Mouse (Mus musculus): ENCODE data around the gene Rhof. TPM values are rescaled to one million over a fixed set of nuclear protein-coding genes. Genes with fewer than 3 reads are reported as not detected.
A peak's percentile ranks its signal among the peaks of the same experiment; 100 is the strongest.

Gene Rhof
- polyA plus RNA-seq (2015; fragmentation: Nextera tagmentation; extraction: Ambion mirVana), result 1.5 and 3.1 TPM in 2 replicates

- Histone ChIP-seq H3K4me2 (peak within 1 kb of the TSS; percentile 96), H3K36me3 (no peaks in the 10 kb centered on the region), H3K27me3 (no peaks in the 10 kb centered on the region), H3K4me3 (peak within 1 kb of the TSS; percentile 48), H3K9me3 (replicated peaks) (no peaks in the 10 kb centered on the region), H3K27ac (peak within 1 kb of the TSS; percentile 100), H3K4me1 (replicated peaks) (peaks cover 64% of the 10 kb centered on the region), H3K9ac (peak within 1 kb of the TSS; percentile 56)
- WGBS, result 1% methylated on average over 44 of the region's 44 CpGs
- ATAC-seq (replicated peaks; ENCODE audit: insufficient number of reproducible peaks, insufficient read depth, low FRiP score, low read depth), result peak; percentile 18
Observed at GRCm38 (mm10) chr5:123132308-123133071, at the start of gene Rhof. Rhof (minus strand) TSS chr5:123132692.

- 77% methylated on average over 6 of the region's 6 CpGs for WGBS
- no peak overlapping the region for H3K27ac ChIP-seq
- no peaks in the 10 kb centered on the region for H3K27me3 ChIP-seq
- no peak overlapping the region for H3K4me2 ChIP-seq
- no peaks in the 10 kb centered on the region for H3K36me3 ChIP-seq
- no peak overlapping the region for H3K9ac ChIP-seq
- no peak overlapping the region for H3K4me3 ChIP-seq
- peaks cover 7% of the 10 kb centered on the region for H3K4me1 ChIP-seq (replicated peaks)
- no peaks in the 10 kb centered on the region for H3K9me3 ChIP-seq (replicated peaks)
- no peak for ATAC-seq (replicated peaks; ENCODE audit: insufficient number of reproducible peaks, insufficient read depth, low FRiP score, low read depth)
Observed at GRCm38 (mm10) chr5:123181536-123181935, 49.0 kb upstream of the Rhof start.

- Histone ChIP-seq H3K27me3 (no peaks in the 10 kb centered on the region), H3K4me2 (no peak overlapping the region), H3K4me3 (no peak overlapping the region), H3K4me1 (replicated peaks) (no peaks in the 10 kb centered on the region), H3K9me3 (replicated peaks) (no peaks in the 10 kb centered on the region), H3K36me3 (no peaks in the 10 kb centered on the region), H3K27ac (no peak overlapping the region), H3K9ac (no peak overlapping the region)
- ATAC-seq (replicated peaks; ENCODE audit: insufficient number of reproducible peaks, insufficient read depth, low FRiP score, low read depth), result no peak
- 90% methylated on average over 15 of the region's 15 CpGs for WGBS
Observed at GRCm38 (mm10) chr5:123180390-123180789, 47.9 kb upstream of the Rhof start.

- no peaks in the 10 kb centered on the region for H3K9me3 ChIP-seq (replicated peaks)
- no peaks in the 10 kb centered on the region for H3K36me3 ChIP-seq
- no peak overlapping the region for H3K9ac ChIP-seq
- no peaks in the 10 kb centered on the region for H3K27me3 ChIP-seq
- H3K4me1 ChIP-seq (replicated peaks), result no peaks in the 10 kb centered on the region
- 81% methylated on average over 5 of the region's 5 CpGs for WGBS
- no peak for ATAC-seq (replicated peaks; ENCODE audit: insufficient number of reproducible peaks, insufficient read depth, low FRiP score, low read depth)
- H3K4me2 ChIP-seq, result no peak overlapping the region
- H3K27ac ChIP-seq, result no peak overlapping the region
- no peak overlapping the region for H3K4me3 ChIP-seq
Observed at GRCm38 (mm10) chr5:123178792-123179191, 46.3 kb upstream of the Rhof start.

- peak overlapping the region; percentile 16 for H3K4me3 ChIP-seq
- ATAC-seq (replicated peaks; ENCODE audit: insufficient number of reproducible peaks, insufficient read depth, low FRiP score, low read depth), result peak; percentile 73
- peaks cover 9% of the 10 kb centered on the region; the same call in 1 of the 2 replicates for H3K4me1 ChIP-seq (replicated peaks)
- H3K27me3 ChIP-seq, result no peaks in the 10 kb centered on the region
- H3K4me2 ChIP-seq, result peak overlapping the region; percentile 53
- WGBS, result 15% methylated on average over 22 of the region's 22 CpGs
- H3K27ac ChIP-seq, result no peak overlapping the region
- H3K9me3 ChIP-seq (replicated peaks), result no peaks in the 10 kb centered on the region
- H3K36me3 ChIP-seq, result peaks cover 1% of the 10 kb centered on the region; the same call in 1 of the 2 replicates
- no peak overlapping the region for H3K9ac ChIP-seq
Observed at GRCm38 (mm10) chr5:123171646-123172350, 39.3 kb upstream of the Rhof start.

- Histone ChIP-seq H3K27me3 (no peaks in the 10 kb centered on the region), H3K9me3 (replicated peaks) (no peaks in the 10 kb centered on the region), H3K4me1 (replicated peaks) (peaks cover 9% of the 10 kb centered on the region; the same call in 1 of the 2 replicates), H3K27ac (no peak overlapping the region), H3K4me3 (no peak overlapping the region), H3K9ac (no peak overlapping the region), H3K4me2 (no peak overlapping the region), H3K36me3 (peaks cover 15% of the 10 kb centered on the region)
- ATAC-seq (replicated peaks; ENCODE audit: insufficient number of reproducible peaks, insufficient read depth, low FRiP score, low read depth), result no peak
- WGBS, result 74% methylated on average over 9 of the region's 9 CpGs
Observed at GRCm38 (mm10) chr5:123170365-123170764, 37.9 kb upstream of the Rhof start.

- WGBS, result 83% methylated on average over 5 of the region's 5 CpGs
Observed at GRCm38 (mm10) chr5:123169284-123169683, 36.8 kb upstream of the Rhof start, which contains the start of gene Psmd9. Psmd9 (plus strand) TSS chr5:123169413.

GRCm38 (mm10) chr5:123167591-123167990 is 35.1 kb upstream of the Rhof start:
- Histone ChIP-seq H3K4me2 (no peak overlapping the region), H3K4me1 (replicated peaks) (peaks cover 9% of the 10 kb centered on the region; the same call in 1 of the 2 replicates), H3K4me3 (no peak overlapping the region), H3K36me3 (peaks cover 37% of the 10 kb centered on the region), H3K9me3 (replicated peaks) (no peaks in the 10 kb centered on the region), H3K27me3 (no peaks in the 10 kb centered on the region), H3K27ac (no peak overlapping the region), H3K9ac (no peak overlapping the region)
- ATAC-seq (replicated peaks; ENCODE audit: insufficient number of reproducible peaks, insufficient read depth, low FRiP score, low read depth), result no peak
- 74% methylated on average over 5 of the region's 5 CpGs for WGBS

More at GRCm38 (mm10) chr5:123169284-123169683, 36.8 kb upstream of the Rhof start, which contains the start of gene Psmd9:
- Histone ChIP-seq H3K9ac (no peak within 1 kb of the TSS), H3K27ac (no peak within 1 kb of the TSS), H3K4me2 (no peak within 1 kb of the TSS), H3K27me3 (no peaks in the 10 kb centered on the region), H3K36me3 (peaks cover 20% of the 10 kb centered on the region), H3K4me3 (no peak within 1 kb of the TSS), H3K9me3 (replicated peaks) (no peaks in the 10 kb centered on the region), H3K4me1 (replicated peaks) (peaks cover 9% of the 10 kb centered on the region; the same call in 1 of the 2 replicates)
- no peak for ATAC-seq (replicated peaks; ENCODE audit: insufficient number of reproducible peaks, insufficient read depth, low FRiP score, low read depth)

GRCm38 (mm10) chr5:123166437-123166836 is 33.9 kb upstream of the Rhof start:
- H3K4me2 ChIP-seq, result no peak overlapping the region
- no peak overlapping the region for H3K4me3 ChIP-seq
- ATAC-seq (replicated peaks; ENCODE audit: insufficient number of reproducible peaks, insufficient read depth, low FRiP score, low read depth), result no peak
- no peaks in the 10 kb centered on the region for H3K9me3 ChIP-seq (replicated peaks)
- peaks cover 48% of the 10 kb centered on the region for H3K36me3 ChIP-seq
- H3K4me1 ChIP-seq (replicated peaks), result peaks cover 3% of the 10 kb centered on the region; the same call in 1 of the 2 replicates
- no peaks in the 10 kb centered on the region for H3K27me3 ChIP-seq
- no peak overlapping the region for H3K9ac ChIP-seq
- no peak overlapping the region for H3K27ac ChIP-seq
- 89% methylated on average over 10 of the region's 10 CpGs for WGBS

- H3K27me3 ChIP-seq, result no peaks in the 10 kb centered on the region
- WGBS, result 70% methylated on average over 9 of the region's 9 CpGs
- H3K4me3 ChIP-seq, result no peak overlapping the region
- H3K9ac ChIP-seq, result no peak overlapping the region
- no peak overlapping the region for H3K4me2 ChIP-seq
- H3K4me1 ChIP-seq (replicated peaks), result no peaks in the 10 kb centered on the region
- H3K9me3 ChIP-seq (replicated peaks), result no peaks in the 10 kb centered on the region
- H3K27ac ChIP-seq, result no peak overlapping the region
- ATAC-seq (replicated peaks; ENCODE audit: insufficient number of reproducible peaks, insufficient read depth, low FRiP score, low read depth), result no peak
- peaks cover 83% of the 10 kb centered on the region for H3K36me3 ChIP-seq
Observed at GRCm38 (mm10) chr5:123162942-123163341, 30.4 kb upstream of the Rhof start.

GRCm38 (mm10) chr5:123160341-123160740 is 27.8 kb upstream of the Rhof start:
- peaks cover 83% of the 10 kb centered on the region for H3K36me3 ChIP-seq
- ATAC-seq (replicated peaks; ENCODE audit: insufficient number of reproducible peaks, insufficient read depth, low FRiP score, low read depth), result no peak; the same call in 1 of the 2 replicates
- no peak overlapping the region for H3K4me3 ChIP-seq
- no peak overlapping the region for H3K4me2 ChIP-seq
- WGBS, result 87% methylated on average over 14 of the region's 15 CpGs
- no peak overlapping the region for H3K9ac ChIP-seq
- H3K4me1 ChIP-seq (replicated peaks), result no peaks in the 10 kb centered on the region
- no peaks in the 10 kb centered on the region for H3K9me3 ChIP-seq (replicated peaks)
- no peak overlapping the region for H3K27ac ChIP-seq
- no peaks in the 10 kb centered on the region for H3K27me3 ChIP-seq
